Mouse (Mus musculus): ENCODE data around the gene Scarf1.

Gene Scarf1

GRCm38 (mm10) chr11:75513336-75513735 lies at the start of gene Scarf1:
Gene Scarf1 (plus strand): TSS chr11:75513540.
- DNase-seq, result no peak

DNA sequence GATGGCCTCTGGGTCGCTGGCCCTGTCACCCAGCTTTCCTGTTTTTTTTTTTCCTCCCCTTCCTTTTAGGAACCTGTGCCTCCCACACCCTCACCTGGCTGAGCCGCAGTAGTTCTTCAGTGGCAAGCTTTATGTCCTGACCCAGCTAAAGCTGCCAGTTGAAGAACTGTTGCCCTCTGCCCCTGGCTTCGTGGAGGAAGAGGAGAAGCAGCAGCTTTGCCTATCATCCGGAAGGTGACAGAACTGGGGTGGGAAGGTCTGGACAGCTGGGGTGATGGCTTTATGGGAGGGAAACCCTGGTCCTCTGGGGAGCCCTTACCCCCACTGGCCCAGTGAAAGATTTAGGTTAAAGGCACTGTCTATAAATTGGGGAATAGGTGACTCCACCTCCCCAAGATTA lies 49.7 kb upstream of the Scarf1 start:
- DNase-seq, result no peak

- DNase-seq, result no peak
These were observed 48.9 kb upstream of the Scarf1 start for GRCm38 (mm10) chr11:75464417-75464816.

DNA sequence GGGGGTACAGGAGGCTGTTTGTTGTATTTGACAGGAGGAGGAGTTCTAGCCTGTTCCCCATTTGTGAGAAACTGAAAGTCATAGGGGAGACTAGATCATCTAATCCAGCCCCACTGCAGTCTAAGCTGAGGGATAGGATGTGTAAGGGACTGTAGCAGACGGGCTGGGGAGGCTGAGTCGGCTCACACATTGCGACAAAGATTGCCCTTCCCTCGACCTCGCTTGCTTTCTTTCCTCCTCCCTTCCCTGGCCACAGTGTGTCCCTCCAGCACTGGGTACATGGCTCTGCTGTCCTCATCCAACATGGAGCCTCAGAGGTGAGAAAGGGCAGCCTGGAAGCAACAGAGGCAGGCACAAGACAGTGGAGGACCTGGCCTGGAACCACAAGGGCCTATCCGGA lies 48.3 kb upstream of the Scarf1 start:
- DNase-seq, result no peak

DNA sequence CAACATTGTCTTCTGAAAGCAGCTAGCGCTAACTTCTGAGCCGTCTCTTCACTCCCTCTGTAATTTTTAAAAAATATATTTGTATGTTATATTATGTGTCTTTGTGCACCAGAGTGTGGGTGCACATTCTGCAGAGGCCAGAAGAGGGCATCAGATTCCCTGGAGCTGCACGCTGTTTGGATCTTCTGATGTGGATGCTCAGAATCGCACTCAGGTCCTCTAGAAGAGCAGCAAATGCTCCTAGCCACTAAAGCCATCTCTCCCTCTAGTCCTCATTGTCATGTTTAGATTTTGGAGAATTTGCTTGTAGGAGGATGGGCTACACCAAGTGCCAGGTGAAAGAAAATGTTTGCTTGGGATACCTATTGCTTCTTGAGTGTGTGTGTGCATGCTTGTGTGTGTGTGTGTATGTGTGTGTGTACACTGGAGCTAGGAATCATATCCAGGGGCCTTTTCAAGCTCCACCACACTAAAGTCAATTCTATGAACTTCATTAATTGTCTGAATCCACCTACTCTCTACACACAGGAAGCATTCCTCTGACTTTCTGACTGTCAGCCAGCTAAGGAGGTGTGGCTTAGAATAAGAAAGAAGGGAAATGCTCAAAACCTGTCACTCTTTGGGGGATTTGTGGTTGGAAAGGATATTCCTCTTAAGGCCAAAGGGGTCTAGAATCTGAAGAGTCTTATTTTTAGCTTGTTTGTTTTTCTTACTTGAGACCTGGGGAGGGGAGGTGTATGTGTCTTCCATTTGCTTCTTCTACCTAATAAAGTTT lies 46.4 kb upstream of the Scarf1 start:
- no peak for DNase-seq

DNA sequence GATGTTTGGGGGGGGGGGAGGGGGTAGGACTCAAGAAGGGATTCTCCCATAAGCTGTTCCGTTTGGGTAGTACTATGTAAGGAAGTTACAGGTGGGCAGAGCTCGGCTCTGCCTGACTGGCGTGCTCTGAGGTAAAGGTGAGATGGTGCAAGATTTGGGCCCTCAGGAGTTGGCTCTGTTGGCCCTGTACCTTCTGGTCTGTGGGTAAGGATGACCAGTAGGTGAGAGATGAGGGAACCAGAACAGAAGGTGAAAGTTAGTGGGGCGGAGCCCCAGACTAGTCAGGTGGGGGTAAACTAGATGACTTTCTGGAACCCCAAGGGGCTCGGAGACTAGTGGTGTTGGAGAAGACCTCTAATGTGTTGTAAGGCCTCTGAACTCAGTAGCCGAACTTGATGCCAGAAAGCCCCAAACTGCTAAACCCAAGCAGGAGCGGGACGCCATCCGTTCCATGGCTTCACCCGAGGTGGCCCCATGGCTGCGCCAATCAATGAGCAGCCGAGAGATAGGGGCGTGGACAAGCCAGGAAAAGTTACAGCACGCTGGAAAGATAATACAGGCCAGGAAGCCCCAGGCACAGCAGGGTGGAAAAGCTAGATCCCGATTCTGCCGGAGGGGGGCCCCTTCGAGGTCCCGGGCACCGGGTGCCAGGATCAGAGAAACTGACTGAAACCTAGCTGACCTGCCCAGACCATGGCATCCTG lies 45.7 kb upstream of the Scarf1 start:
- DNase-seq, result peak in 1 of 2 experiments; percentile 26

DNA sequence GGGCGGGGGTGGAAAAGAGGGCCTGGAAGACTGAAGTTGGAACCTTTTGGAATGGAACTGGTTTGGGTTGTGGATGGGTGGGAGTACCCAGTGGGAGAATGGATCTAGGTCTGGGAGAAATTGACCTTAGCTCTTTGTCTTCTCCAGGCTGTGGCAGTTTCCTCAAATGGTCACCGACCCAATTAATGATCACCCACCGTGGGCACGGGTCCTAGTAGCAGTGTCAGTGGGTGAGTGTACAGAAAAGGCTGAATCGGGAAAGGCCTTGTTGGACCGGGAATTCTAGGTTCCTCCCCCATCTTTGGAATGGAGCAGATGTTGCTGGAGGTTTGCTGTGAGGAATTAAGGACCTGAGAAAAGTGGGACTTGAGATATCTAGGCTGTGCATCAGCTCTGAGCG lies 44.9 kb upstream of the Scarf1 start:
- DNase-seq, result no peak

DNA sequence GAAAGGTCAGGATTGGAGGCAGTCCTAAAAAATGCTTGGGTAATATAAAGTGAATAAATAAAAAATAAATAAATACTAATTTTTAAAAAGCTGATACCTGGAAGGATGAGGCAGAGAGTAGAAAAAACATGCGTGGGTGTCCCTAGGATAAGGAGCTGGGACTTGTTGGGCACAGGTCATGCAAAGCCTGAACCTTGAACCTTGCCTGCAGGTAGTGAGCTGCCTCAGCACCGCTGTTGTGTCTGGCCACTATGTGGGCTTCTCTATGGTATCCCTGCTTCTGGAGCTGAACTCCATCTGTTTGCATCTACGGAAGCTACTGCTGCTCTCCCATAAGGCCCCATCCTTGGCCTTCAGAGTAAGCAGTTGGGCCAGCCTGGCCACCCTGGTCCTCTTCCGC lies 44.1 kb upstream of the Scarf1 start:
- DNase-seq, result no peak

- no peak for DNase-seq
These were observed 42.7 kb upstream of the Scarf1 start for GRCm38 (mm10) chr11:75470675-75471074.

DNA sequence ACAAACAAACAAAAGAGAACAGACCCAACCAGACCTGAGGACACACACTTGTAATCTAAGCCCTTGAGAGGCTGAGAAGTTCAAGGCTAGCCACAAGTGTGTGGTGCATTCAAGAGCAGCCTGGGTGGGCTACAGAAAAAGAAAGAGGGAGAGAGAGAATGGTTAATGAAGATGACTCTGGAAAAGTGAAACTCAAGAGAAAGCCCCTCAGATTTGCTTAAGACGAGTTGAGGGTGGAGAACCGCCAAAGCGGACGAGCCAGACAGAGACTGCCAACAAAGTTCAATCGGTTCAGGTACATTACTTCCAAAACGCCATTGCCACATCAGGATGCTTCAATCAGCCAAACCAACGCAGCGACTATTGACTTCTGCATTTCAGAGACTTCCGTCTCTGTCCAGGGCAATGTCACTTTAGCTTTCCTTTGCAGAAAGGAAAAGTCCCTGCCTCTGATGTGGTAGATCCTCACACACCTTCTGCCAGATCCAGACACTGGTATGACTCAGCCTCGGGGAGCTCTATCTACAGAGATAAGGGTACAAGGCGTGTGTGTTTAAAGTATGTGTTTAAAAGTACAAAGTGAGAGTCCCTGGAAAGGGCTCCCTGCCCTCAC lies 40.8 kb upstream of the Scarf1 start:
- DNase-seq, result no peak

DNA sequence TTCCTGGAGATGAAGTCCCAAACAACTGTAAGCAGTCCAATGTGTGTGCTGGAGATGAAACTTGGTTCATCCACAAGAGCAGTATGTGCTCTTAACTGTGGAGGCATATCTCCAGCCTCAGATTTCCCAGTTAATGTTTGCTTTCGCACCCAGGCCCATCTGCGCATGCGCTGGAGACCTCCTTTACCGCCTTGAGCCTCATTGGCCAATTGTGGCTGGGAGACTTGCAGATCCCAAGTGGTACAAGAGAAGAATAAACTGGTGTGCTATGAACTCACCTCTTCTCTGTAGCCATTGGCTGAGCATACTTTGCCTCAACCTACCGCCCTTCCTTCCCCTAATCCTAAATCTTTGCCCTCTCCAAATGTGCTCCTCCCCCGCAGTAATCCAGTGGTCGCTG lies 40.0 kb upstream of the Scarf1 start:
- no peak for DNase-seq

GRCm38 (mm10) chr11:75486192-75486591 lies 27.1 kb upstream of the Scarf1 start:
- DNase-seq, result no peak

DNA sequence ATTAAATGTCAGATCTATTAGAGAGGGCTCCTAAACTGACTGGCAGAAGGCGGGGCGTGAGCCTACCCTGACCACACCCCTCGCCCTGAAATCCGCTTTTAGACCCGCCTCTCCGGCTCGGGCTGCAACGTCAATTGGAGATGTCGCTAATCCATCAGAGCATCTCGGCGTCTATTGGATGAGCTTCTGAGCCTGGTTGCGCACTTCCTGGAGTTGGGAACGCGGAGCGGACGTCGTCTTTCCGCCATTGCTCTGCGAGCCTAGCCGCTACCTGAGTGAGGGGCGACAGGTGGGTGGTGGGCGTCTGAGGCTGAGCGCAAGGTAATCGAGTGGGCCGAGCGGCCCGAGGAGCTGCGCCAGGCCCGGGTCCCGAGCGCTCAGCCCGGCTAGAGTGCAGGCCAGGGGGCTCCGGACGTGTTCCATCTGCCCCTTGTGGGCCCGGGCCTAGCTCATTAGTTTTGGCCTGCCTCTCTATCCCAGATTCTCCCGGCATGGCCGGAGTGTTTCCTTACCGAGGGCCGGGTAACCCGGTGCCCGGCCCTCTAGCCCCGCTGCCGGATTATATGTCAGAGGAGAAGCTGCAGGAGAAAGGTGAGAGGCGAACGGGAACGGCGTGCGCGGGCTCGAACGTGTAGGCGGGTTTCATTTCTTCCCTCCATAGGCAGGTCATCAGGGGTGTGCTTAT lies 26.6 kb upstream of the Scarf1 start, which contains the start of gene Prpf8:
TSS of gene Prpf8 (plus strand) at position 216 of the 685 bp plus-strand sequence.
- peak; percentile 94 to 96 for DNase-seq

DNA sequence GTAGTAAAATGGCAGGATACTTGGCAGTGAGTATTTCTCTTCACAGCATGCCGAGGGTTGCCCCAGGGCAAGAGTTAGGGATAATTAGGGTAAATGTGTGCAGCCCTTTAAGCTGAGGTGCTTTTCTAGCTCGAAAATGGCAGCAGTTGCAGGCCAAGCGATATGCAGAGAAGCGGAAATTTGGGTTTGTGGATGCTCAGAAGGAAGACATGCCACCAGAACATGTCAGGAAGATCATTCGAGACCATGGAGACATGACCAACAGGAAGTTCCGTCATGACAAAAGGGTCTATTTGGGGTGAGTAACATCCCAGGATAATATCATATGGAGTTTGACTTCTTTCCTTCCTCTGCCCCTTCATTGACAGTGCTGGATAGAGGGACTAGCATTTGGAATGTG lies 25.8 kb upstream of the Scarf1 start:
- DNase-seq, result no peak

DNA sequence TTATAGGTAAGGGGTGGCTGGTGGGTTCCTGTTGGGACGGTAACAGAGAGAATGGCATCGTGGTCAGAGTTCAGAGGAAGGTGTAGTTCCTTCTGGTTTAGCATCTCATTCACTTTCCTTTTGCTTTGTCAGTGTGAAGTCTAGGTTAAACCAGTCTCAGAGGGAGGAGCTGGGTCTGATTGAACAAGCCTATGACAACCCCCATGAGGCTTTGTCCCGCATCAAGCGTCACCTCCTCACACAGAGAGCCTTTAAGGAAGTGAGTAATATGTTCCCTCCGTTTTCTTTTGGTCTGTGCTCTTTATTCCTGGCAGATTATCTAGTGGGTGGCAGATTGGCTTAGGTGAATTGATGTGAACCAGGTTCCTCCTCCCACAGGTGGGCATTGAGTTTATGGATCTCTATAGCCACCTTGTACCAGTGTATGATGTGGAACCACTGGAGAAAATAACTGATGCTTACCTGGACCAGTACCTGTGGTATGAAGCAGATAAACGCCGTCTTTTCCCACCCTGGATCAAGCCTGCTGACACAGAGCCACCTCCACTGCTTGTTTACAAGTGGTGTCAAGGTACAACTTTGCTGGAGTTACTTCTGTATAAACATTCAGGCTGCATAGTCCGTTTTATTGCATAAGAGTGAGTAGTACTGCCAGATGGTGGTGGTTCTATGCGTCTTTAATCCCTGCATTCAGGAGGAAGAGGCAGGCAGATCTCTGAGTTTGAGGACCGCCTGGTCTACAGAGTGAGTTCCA lies 18.9 kb upstream of the Scarf1 start:
- no peak for DNase-seq

DNA sequence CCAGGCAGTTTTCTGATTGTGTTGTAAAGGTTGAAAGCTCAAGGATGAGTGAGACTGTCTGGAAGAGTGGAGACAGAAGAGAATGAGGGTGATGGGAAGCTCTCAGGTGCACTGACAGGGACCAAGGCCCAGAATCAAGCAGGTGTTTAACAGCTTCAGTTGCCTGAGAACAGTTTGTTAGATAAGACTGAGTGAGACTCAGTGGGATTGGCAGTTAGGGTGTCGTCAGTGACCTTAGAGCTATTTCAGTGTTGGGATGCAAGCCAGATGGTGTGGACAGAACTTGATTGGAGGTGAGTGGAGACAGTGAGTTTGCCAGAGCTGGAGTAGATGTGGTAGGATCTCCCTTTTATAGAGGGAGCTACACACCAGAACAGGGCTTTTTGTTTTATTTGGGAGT lies 15.2 kb upstream of the Scarf1 start:
- no peak for DNase-seq

DNA sequence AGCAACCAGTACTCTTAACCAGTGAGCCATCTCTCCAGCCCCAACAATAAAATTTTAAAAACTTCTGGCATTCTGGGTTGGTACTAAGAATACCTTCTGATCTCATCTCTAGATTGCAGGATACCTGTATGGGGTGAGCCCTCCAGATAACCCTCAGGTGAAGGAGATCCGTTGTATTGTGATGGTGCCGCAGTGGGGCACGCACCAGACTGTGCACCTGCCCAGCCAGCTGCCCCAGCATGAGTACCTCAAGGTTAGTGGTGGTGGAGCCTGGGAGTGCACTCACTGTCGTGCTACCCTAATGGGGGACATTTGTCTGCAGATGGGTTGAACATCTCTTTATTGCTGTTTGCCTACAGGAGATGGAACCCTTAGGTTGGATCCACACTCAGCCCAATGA lies 5.2 kb upstream of the Scarf1 start:
- no peak for DNase-seq

- DNase-seq, result no peak
These were observed 4.4 kb upstream of the Scarf1 start for GRCm38 (mm10) chr11:75508904-75509303.

- DNase-seq, result no peak
These were observed 3.4 kb upstream of the Scarf1 start, which contains the start of gene Rilp for GRCm38 (mm10) chr11:75509741-75510626. Gene Rilp (plus strand): TSS chr11:75510094.

- peak; percentile 87 to 96 for DNase-seq
These were observed 2.7 kb upstream of the Scarf1 start for GRCm38 (mm10) chr11:75510627-75510993.

DNA sequence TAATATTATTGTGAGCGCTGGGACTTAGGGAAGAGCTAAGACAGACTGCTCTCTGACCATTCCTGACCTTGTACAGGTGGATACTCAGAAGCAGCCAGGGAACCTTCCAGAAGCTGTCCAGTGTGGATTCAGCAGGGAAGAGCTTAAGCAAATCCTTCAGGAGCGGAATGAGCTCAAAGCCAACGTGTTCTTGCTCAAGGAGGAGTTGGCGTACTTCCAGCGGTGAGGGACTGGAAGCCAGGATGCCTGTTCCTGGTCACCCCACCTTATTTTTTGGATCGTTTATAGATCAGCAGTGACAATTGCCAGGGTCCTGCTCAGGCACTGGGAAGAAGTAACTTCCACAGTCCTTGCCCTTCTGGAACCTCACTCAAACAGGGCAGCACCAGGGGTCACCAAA lies 2.1 kb upstream of the Scarf1 start:
- DNase-seq, result no peak

Measured in spleen, adult 18-20 months (tissue).